Mouse (Mus musculus): ENCODE measurements around the gene Kbtbd6.

DNA sequence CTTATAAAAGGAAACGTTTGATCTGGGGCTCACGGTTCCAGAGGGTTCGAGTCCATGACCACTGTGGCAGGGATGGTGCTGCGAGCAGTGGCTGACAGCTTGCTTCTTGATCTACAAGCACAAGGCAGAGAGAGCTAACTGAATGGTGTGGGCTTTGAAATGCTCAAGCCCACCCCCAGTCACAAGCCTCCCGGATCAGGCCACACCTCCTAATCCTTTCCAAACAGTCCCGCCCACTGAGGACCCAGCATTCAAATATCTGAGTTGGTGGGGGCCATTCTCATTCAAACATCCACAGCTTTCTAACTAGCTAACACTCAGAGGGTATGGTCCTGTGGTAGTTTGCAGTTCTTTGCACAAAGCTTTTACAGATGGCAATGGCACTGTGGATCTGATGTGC, 38.5 kb upstream of the Kbtbd6 start:
- TF ChIP-seq CTCF (IDR thresholded peaks at IDR 0.05; ENCODE audit: control insufficient read depth, insufficient read depth, insufficient read length) (no peak), USF1 (IDR thresholded peaks at IDR 0.05; ENCODE audit: low read depth) (no peak), MYOD1 (IDR thresholded peaks at IDR 0.05; ENCODE audit: control insufficient read depth, insufficient read length, low read depth) (no peak)
